Mouse (Mus musculus) stomach, postnatal 0 days (tissue): Measurements from ENCODE around the gene Pik3r2.

Experiments
- CTCF ChIP-seq: IDR thresholded peaks from 2 replicates; pipeline ENCODE4 v1.5.1; 2016; ENCODE audit warnings: antibody characterized with exemption, low read depth, mild to moderate bottlenecking, moderate library complexity
- EP300 ChIP-seq: optimal IDR thresholded peaks from 2 replicates; pipeline ENCODE3; 2016; ENCODE audit warnings: antibody characterized with exemption

DNA sequence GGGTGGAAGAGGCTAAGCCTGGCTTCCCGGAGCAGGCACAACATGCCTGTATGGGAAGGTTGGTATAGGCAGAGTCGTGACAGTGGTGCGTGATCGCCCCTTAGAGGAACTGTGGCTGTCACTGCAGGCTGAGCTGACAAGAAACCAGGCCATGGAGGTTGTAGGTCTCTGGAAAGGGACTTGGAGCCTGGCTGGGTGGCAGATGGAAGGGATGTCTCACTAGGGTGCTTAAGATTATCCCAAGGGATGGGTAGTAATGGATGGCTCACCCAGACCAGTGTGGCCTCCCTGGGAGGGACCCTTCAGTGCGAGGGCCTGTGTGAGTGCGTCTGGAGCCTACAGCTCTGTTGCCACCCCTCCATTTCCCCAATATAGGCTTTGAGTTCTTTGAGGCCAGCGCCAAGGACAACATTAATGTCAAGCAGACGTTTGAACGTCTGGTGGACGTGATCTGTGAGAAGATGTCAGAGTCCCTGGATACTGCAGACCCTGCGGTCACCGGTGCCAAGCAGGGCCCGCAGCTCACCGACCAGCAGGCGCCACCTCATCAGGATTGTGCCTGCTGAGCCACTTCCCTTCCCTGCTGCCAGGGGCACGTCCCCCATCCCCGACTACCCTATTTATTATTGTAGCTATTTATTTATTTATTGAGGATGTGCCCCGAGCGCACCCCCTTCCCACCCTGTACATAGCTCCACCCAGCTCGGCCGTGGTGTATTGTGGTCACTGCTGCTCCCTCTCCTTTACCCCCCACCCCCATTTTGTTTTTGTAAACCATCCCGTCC, 18.8 kb downstream of the Pik3r2 start:
- peak; percentile 72 for TF ChIP-seq CTCF
- TF ChIP-seq EP300: no peak
